Mouse (Mus musculus): ENCODE results near the gene Denr. TPM values are rescaled to one million over a fixed set of nuclear protein-coding genes. Genes with fewer than 3 reads are reported as not detected.

Denr gene
- polyA plus RNA-seq, 1 experiment from 2014 or later: 122 TPM

- no peaks in the 10 kb centered on the region for H3K27me3 ChIP-seq (ENCODE audit: control insufficient read depth, insufficient read depth, low read length)
- TF ChIP-seq CTCF (IDR thresholded peaks at IDR 0.05; ENCODE audit: low read depth) (no peak), EP300 (optimal IDR thresholded peaks at IDR 0.05) (no peak)
- no peaks in the 10 kb centered on the region for H3K36me3 ChIP-seq (ENCODE audit: control insufficient read depth, insufficient read depth, low read length)
- H3K4me3 ChIP-seq (ENCODE audit: low read depth, low read length): no peak overlapping the region
- H3K9ac ChIP-seq (ENCODE audit: low read length): no peak overlapping the region
- no peaks in the 10 kb centered on the region for H3K9me3 ChIP-seq (ENCODE audit: control insufficient read depth, low read length)
- ATAC-seq (ENCODE audit: low FRiP score, low TSS enrichment): no peak
- H3K4me2 ChIP-seq (replicated peaks; ENCODE audit: low read depth): no peak overlapping the region
- 68% methylated on average over 5 of the region's 5 CpGs for WGBS
- no peak for DNase-seq (ENCODE audit: low spot score)
- no peak overlapping the region for H3K27ac ChIP-seq (replicated peaks)
- H3K4me1 ChIP-seq (replicated peaks; ENCODE audit: control insufficient read depth, insufficient read depth): no peaks in the 10 kb centered on the region
Measured at GRCm38 (mm10) chr5:123952365-123953045, 45.5 kb downstream of the Denr start.

- H3K27ac ChIP-seq (replicated peaks): no peak overlapping the region
- H3K27me3 ChIP-seq (ENCODE audit: control insufficient read depth, insufficient read depth, low read length): no peaks in the 10 kb centered on the region
- no peak overlapping the region for H3K9ac ChIP-seq (ENCODE audit: low read length)
- H3K9me3 ChIP-seq (ENCODE audit: control insufficient read depth, low read length): no peaks in the 10 kb centered on the region
- ATAC-seq (ENCODE audit: low FRiP score, low TSS enrichment): no peak
- no peaks in the 10 kb centered on the region for H3K36me3 ChIP-seq (ENCODE audit: control insufficient read depth, insufficient read depth, low read length)
- no peaks in the 10 kb centered on the region for H3K4me1 ChIP-seq (replicated peaks; ENCODE audit: control insufficient read depth, insufficient read depth)
- WGBS: 92% methylated on average over 8 of the region's 8 CpGs
- no peak overlapping the region for H3K4me3 ChIP-seq (ENCODE audit: low read depth, low read length)
- H3K4me2 ChIP-seq (replicated peaks; ENCODE audit: low read depth): no peak overlapping the region
- no peak for DNase-seq (ENCODE audit: low spot score)
- no peak for TF ChIP-seq CTCF (IDR thresholded peaks at IDR 0.05; ENCODE audit: low read depth)
- no peak for TF ChIP-seq EP300 (optimal IDR thresholded peaks at IDR 0.05)
Measured at GRCm38 (mm10) chr5:123957213-123957612, 50.2 kb downstream of the Denr start.

- Histone ChIP-seq H3K4me2 (replicated peaks; ENCODE audit: low read depth) (no peak overlapping the region), H3K27me3 (ENCODE audit: control insufficient read depth, insufficient read depth, low read length) (no peaks in the 10 kb centered on the region), H3K4me1 (replicated peaks; ENCODE audit: control insufficient read depth, insufficient read depth) (no peaks in the 10 kb centered on the region), H3K9me3 (ENCODE audit: control insufficient read depth, low read length) (no peaks in the 10 kb centered on the region), H3K9ac (ENCODE audit: low read length) (no peak overlapping the region), H3K27ac (replicated peaks) (no peak overlapping the region), H3K4me3 (ENCODE audit: low read depth, low read length) (no peak overlapping the region), H3K36me3 (ENCODE audit: control insufficient read depth, insufficient read depth, low read length) (no peaks in the 10 kb centered on the region)
- 60% methylated on average over 3 of the region's 3 CpGs for WGBS
- no peak for DNase-seq (ENCODE audit: low spot score)
- no peak for TF ChIP-seq EP300 (optimal IDR thresholded peaks at IDR 0.05)
- no peak for TF ChIP-seq CTCF (IDR thresholded peaks at IDR 0.05; ENCODE audit: low read depth)
- no peak for ATAC-seq (ENCODE audit: low FRiP score, low TSS enrichment)
Measured at GRCm38 (mm10) chr5:123959018-123959417, 52.0 kb downstream of the Denr start.

- WGBS: 46% methylated on average over 8 of the region's 8 CpGs
- Histone ChIP-seq H3K9ac (ENCODE audit: low read length) (no peak overlapping the region), H3K4me2 (replicated peaks; ENCODE audit: low read depth) (no peak overlapping the region), H3K27ac (replicated peaks) (no peak overlapping the region), H3K27me3 (ENCODE audit: control insufficient read depth, insufficient read depth, low read length) (no peaks in the 10 kb centered on the region), H3K36me3 (ENCODE audit: control insufficient read depth, insufficient read depth, low read length) (no peaks in the 10 kb centered on the region), H3K4me3 (ENCODE audit: low read depth, low read length) (no peak overlapping the region), H3K4me1 (replicated peaks; ENCODE audit: control insufficient read depth, insufficient read depth) (no peaks in the 10 kb centered on the region), H3K9me3 (ENCODE audit: control insufficient read depth, low read length) (no peaks in the 10 kb centered on the region)
- peak; percentile 67 for DNase-seq (ENCODE audit: low spot score)
- peak; percentile 33; the same call in 1 of the 2 replicates for ATAC-seq (ENCODE audit: low FRiP score, low TSS enrichment)
- no peak for TF ChIP-seq EP300 (optimal IDR thresholded peaks at IDR 0.05)
- TF ChIP-seq CTCF (IDR thresholded peaks at IDR 0.05; ENCODE audit: low read depth): no peak
Measured at GRCm38 (mm10) chr5:123960129-123960528, 53.2 kb downstream of the Denr start.

- Histone ChIP-seq H3K9me3 (ENCODE audit: control insufficient read depth, low read length) (no peaks in the 10 kb centered on the region), H3K36me3 (ENCODE audit: control insufficient read depth, insufficient read depth, low read length) (no peaks in the 10 kb centered on the region), H3K4me1 (replicated peaks; ENCODE audit: control insufficient read depth, insufficient read depth) (no peaks in the 10 kb centered on the region), H3K27ac (replicated peaks) (no peak overlapping the region), H3K27me3 (ENCODE audit: control insufficient read depth, insufficient read depth, low read length) (no peaks in the 10 kb centered on the region), H3K4me3 (ENCODE audit: low read depth, low read length) (no peak overlapping the region), H3K9ac (ENCODE audit: low read length) (no peak overlapping the region), H3K4me2 (replicated peaks; ENCODE audit: low read depth) (no peak overlapping the region)
- ATAC-seq (ENCODE audit: low FRiP score, low TSS enrichment): no peak
- no peak for DNase-seq (ENCODE audit: low spot score)
- WGBS: 74% methylated on average over 12 of the region's 12 CpGs
- no peak for TF ChIP-seq CTCF (IDR thresholded peaks at IDR 0.05; ENCODE audit: low read depth)
Measured at GRCm38 (mm10) chr5:123961046-123961445, 54.1 kb downstream of the Denr start.

- Histone ChIP-seq H3K27me3 (ENCODE audit: control insufficient read depth, insufficient read depth, low read length) (no peaks in the 10 kb centered on the region), H3K4me1 (replicated peaks; ENCODE audit: control insufficient read depth, insufficient read depth) (no peaks in the 10 kb centered on the region), H3K9ac (ENCODE audit: low read length) (no peak overlapping the region), H3K27ac (replicated peaks) (no peak overlapping the region; the same call in 1 of the 2 replicates), H3K36me3 (ENCODE audit: control insufficient read depth, insufficient read depth, low read length) (no peaks in the 10 kb centered on the region), H3K4me2 (replicated peaks; ENCODE audit: low read depth) (no peak overlapping the region), H3K9me3 (ENCODE audit: control insufficient read depth, low read length) (no peaks in the 10 kb centered on the region), H3K4me3 (ENCODE audit: low read depth, low read length) (no peak overlapping the region)
- 88% methylated on average over 4 of the region's 4 CpGs for WGBS
- ATAC-seq (ENCODE audit: low FRiP score, low TSS enrichment): peak; percentile 68
- no peak for TF ChIP-seq EP300 (optimal IDR thresholded peaks at IDR 0.05)
- TF ChIP-seq CTCF (IDR thresholded peaks at IDR 0.05; ENCODE audit: low read depth): peak; percentile 24; the same call in 1 of the 2 replicates
- DNase-seq (ENCODE audit: low spot score): no peak
Measured at GRCm38 (mm10) chr5:123964208-123964607, 57.2 kb downstream of the Denr start.

Data from stomach, postnatal 0 days (tissue).